Mouse (Mus musculus) thymus, postnatal 0 days (tissue): ENCODE results near the gene Nasp. TPM values are rescaled to one million over a fixed set of nuclear protein-coding genes. Genes with fewer than 3 reads are reported as not detected.
"Not testable (repeated sequence)": the region's sequence is repeated elsewhere in the genome, so short reads cannot be mapped to it uniquely, and the experiment has no call there.

Source experiments
- DNase-seq: peaks from one replicate; pipeline ENCODE4 v3.0.0-alpha.2; 2015; ENCODE audit warnings: low spot score
- polyA plus RNA-seq: library from polyadenylated mRNA; unstranded; fragments of >200 nt; fragmentation: Nextera tagmentation; extraction: Ambion mirVana; gene quantifications from 2 replicates; pipeline ENCODE4 v1.2.1, GENCODE M21; 2015

The Nasp gene
- 110 and 118 TPM in 2 replicates for polyA plus RNA-seq

DNA sequence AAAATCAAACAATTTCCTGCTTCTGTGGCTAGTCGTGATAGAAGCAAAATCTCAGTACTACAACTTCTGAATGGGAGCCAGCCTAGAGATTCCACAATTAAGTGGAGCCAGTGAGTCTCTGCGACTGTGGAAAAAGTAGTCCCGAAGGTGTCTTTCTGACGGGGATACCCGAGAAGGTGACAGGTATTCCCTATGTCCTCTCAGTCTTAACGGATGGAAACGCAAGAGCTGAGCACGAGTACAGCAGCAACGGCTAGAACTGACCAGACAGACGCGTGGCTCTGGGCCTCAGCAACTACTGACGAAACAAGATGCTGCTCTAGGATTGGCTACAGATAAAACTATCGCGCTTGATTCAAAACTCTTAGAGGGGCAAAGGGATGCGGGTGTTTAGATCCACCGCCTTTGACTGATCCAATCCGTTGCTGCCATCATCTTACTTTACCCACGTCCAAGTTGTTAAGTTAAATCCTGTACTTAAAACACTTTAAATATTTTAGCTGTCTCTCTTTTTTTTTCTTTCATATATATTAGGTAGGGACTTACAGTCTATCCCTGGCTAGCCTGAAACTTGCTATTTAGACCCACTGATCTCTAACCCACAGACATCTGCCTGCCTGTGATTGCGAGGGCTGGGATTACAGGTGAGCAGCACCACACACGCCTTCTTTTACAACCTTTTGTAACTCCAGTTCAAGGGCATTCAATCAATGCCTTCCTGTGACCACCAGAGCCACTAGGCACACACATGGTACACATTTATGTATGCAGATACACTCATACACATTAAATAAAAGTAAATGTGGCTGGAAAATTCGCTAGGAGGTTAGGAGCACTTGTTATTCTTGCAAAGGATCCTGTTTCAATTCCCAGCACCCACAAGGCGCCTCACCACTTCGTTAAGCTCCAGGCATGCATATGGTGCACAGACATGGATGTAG is at the start of gene Nasp:
TSS of gene Nasp (minus strand) at position 220 of the 941 bp plus-strand sequence.
- peak; percentile 89 for DNase-seq

DNA sequence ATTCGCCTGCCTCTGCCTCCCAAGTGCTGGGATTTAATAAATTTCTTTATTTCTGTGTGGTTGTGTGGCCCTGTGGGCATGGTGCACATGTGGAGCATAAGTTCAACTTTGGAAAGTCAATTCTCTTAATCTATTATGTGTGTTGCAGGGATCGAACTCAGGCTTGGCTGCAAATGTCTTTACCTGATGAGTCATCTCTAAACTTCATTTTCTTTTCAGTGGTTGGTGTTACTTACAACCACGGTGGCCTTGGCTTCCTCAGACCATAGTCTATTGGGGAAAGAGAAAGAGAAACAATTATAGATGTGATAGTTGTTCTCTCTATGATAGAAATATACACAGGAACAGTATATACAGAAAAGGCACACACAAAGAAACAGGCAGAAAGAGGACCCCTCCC is 48.3 kb upstream of the Nasp start:
- no peak for DNase-seq

DNA sequence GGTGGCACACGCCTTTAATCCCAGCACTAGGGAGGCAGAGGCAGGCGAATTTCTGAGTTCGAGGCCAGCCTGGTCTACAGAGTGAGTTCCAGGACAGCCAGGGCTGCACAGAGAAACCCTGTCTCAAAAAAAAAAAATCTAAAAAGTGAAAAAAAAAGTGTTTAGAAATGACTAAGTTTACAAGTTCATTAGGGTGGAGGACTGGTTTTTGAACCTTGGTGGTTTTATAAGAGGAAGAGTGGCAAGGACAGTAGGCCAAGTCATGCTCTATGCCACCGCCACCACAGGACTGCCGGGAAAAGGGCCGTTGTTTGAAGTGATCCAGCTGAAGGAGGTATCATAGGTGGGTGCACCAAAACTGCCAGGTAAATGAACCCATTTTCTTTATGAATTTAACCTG is 47.0 kb upstream of the Nasp start:
- not testable (repeated sequence) for DNase-seq

DNA sequence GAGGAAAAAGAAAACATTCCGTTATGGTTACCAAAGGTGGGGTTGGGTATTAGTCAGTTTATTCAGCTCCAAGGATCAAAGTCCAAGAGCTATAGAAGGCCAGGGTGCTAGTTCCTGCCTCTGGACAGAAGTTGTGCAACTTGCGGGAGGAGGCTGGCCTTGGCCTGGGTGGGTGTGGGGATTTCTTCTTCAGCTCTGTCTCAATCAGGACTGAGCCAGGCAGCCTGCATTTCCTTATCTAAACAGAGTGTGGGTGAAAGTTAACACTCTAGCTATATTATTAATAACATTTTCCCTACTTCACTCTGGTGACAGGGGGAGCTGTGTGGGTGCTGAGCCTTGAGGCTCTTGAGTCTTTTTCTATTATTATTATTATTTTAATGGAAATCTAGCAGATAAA is 45.0 kb upstream of the Nasp start:
- DNase-seq = no peak

DNA sequence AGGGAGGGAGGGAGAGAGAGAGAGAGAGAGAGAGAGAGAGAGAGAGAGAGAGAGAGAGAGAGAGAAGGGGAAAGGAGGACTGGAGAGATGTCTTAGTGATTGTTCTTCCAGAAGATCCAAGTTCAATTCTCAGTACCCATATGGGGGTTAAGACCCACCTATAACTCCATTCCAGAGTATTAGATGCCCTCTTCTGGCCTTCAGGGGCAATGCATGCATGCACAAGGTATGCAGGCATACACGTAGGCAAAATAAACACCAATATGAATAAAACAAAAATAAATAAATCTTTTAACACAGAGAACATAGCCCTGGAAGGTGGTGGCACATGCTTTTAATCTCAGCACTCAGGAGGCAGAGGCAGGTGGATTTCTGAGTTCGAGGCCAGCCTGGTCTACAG is 41.5 kb upstream of the Nasp start:
- no peak for DNase-seq

DNA sequence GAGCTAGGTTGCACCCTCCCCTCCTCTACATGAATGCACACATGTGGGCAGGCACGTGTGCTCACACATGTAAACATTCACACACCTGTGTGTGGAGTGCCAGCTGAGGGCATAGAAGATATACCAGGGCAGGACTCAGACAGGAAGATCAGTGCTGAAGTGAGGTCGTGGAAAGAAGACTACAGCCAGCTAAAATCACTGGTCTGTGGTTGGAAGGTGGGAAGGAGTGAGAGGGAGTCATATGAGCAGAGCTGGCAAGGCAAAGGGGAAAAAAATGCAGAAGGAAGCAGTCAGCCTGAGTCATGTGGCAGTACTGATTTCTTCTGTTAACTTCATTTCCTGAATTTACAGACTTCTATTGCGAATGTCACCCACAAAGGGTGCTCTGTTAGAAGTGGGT is 40.4 kb upstream of the Nasp start:
- DNase-seq = no peak

DNA sequence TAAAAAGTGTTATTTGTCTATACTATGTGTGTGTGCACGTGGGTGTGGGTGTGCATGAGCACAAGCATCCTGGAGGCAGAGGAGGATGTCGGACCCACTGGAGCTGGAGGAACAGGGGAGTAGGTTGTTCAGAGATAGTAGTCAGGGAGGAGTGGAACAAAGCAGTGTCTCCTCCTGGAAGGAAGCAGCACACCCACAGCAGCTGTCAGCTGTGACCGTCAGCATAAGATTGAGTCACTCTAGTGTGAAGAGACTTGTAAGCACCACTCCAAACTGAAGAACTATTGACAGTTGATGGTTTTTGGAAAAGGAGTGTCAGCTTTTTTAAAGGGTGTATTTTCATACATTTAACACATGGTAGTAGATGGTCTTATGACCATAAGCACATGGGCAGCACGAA is 38.9 kb upstream of the Nasp start:
- no peak for DNase-seq

DNA sequence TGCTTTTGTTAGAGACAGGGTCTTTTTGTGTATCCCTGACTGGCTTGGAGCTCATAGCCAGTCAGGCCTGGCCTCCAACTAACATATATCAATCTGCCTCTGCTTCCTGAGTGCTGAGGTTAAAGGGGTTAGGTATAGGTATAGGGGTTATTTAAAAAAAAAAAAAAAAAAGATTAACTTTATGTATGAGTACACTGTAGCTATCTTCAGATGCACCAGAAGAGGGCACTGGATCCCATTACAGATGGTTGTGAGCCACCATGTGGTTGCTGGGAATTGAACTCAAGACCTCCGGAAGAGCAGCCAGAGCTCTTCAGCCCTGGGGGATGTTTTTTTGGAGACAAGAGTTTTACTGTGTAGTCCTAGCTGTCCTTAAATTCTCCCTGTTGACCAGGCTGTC is 34.3 kb upstream of the Nasp start:
- DNase-seq = no peak

DNA sequence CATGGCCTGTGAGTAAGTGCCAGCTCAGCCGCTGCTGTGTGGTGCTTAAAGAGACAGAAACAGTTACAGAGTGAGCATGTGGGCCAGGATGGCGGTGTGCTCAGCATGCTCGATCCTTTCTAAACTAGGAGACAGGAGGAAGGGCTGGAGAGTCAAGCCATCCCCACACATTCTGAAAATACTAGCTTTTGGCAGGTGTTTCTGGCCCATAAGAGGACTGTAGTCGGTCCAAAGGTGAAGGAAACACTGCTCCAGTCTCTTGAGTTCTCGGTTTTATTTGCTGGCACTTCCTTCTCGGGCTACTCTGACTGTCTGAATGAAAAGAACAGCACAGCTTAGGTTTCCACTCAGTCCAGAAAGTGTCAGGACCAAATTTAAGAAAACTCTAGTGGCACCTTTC is 33.1 kb upstream of the Nasp start:
- no peak for DNase-seq

DNA sequence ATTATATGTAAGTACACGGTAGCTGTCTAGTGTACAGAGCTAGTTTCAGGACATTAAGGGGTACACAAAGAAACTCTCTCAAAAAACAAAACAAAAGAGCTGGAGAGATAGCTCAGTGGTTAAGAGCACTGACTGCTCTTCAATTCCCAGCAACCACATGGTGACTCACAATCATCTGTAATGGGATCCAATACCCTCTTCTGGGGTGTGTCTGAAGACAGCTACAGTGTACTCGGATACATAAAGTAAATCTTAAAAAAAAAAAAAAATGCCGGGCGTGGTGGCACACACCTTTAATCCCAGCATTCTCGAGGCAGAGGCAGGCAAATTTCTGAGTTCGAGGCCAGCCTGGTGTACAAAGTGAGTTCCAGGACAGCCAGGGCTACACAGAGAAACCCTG is 32.2 kb upstream of the Nasp start:
- DNase-seq = not testable (repeated sequence)

DNA sequence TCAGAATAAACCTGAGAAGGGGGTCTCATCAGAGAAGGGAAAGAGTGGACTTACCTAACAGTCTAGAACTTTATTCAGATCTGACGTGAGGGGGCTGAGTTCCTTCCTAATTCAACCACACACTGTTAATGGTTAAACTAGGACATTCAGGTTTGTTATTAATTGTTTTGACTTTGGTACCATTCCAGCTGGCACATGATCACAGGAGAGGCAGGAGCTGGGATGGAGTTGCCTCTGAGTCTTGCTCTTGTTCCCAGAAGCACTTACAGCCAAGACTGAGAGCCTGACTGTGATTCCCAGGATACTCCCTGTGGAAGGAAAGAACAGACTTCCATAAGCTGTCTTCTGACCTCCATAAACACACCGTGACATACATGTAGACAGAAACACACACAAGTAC is 31.7 kb upstream of the Nasp start:
- no peak for DNase-seq

DNA sequence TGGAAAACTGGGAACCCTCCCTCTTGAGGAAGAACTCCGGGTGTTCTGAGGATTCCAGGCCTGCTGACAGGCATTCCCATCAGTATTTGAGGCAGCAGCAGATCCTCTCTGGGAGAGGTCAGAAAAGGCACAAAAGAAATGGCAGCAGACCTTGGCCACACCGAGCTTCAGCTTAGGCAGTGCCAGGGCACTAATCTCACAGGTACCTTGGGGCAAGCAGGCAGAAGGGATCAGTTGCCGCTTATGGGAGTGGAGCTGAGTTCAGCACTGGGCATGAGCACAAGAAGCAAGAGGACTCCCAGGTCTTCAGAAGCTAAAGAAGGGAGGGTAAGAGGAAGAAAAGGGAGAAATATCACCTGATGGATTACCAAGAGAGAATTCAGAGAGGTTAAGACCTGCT is 30.2 kb upstream of the Nasp start:
- DNase-seq = no peak

DNA sequence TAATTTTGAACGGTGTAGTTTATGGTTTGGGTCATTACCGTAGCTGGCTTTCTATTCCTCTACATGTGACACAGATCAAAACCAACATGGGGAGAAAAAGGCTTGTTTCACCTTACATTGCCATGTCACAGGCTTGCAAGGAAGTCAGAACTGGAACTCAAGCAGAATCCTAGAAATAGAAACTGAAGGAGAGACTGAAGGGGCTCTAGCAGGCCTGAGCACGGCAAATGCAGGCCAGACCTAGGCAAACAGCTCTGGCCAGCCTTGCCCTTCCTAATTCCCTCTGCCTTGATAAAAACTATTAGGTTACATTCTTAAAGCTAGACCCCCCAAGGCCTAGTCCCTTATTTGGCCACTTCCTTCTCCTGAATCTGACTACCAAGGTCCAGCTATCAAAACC is 27.9 kb upstream of the Nasp start:
- DNase-seq = no peak

DNA sequence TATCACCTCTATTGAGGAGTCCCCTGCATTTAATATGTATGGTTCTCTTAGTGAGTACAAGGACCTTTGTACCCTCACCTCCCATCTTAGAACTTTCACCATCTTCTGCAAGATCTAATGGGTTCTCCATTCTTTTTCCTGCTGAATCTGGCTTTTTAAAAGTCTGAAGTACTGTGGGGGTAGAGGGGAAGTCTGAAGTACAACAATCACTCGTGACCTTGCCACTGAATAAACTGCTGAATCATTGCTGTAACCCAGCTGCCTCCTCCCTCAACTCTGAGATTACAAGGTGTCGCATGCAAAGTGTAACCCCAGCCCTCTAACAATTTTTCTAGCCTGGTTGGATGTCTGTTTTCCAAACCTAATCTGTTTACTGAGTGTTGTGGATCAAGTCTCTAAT is 27.4 kb upstream of the Nasp start:
- no peak for DNase-seq

DNA sequence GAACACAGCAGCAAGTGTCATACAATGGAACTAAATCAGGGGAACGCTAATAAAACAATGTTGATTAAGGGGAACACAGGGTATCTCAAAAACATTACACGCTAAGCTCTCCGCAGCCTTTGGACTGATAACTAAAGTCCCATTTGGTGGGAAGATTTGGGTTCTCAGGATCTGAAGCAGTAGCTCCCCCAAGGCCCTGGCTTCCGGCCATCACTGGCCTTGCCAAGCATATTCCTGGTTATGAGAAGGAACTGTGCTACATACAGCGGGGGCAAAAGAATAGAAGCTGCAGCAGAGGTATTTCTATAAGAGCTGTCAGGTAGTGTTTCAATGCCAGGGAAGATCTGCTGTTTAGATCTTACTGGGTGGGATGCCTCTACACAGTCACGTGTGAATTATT is 25.5 kb upstream of the Nasp start:
- no peak for DNase-seq

DNA sequence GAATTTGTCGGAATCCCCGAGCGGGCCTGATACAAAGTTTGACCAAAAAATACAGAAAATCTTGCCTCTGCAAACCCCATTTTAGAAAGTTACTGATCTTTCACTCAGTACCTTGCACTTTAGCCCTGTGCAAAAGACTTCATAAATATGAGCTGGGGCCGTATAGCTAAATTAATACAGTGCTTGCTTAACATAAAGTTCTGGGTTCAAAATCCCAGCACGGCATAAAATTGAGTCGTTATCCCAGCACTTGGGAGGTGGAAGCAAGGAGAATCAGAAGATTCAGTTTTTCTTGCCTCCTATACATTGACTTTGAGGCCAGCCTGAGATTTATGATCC is 24.0 kb upstream of the Nasp start:
- DNase-seq = no peak

DNA sequence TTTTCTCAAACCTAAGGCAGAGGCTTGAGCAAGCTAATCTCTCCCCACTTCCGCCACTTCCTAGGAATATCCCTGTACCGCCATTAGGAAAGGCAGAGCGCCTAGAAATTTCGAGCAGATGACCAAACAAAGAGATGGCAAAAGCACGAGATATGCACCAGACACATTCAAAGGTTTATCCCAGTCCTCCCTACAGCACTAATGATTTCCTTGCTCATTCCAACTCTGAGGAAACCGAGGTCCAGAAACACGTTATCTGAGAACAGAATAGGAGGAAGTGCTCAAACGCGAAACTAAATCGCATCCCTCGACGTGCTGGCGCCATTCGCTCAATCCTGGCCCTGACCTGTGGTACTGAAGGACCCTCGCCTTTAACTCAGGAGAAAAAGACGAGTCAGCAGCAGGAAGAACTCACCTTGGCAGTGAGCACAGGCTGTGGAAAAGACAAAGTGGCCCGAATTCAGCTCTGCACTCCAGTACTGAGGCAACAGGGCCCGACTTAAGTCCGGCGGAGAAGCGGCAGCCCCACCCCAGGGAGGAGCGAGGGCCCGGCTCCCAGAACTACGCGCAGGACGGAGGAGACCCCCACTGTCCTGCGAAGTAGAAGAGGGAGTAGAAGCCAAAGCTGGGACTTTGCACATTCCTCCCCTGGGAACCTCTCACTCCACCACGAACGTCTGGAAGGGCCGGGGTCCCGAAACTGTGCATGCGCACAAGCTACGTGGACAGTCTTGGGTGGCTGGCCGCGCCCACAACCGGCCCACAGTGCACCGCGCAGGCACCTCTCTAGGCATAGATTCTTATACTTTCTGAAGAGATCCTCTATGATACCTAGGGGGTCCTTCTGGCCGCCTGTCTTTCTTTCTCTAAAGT is 23.4 kb upstream of the Nasp start, which contains the start of gene Akr1a1:
TSS of gene Akr1a1 (minus strand) at position 757 of the 873 bp plus-strand sequence.
- peak; percentile 89 for DNase-seq

DNA sequence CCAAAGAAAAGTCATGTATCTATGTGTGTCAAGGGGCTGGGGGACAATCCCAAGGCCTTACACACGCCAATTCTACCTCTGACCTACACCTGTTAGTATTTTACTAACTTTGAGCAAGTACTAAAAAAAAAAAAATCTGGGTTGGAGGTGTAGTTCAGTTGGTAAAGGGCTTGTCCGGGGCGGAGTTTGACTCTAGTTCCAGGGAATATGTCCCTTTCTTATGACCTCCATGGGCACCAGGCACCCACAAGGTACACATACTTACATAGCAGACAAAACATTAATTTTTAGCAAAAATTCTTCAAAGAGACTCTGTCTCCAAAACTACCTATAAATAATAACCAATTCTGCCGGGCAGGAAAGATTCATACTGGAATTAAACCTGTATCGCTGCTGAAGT is 22.6 kb upstream of the Nasp start:
- no peak for DNase-seq

DNA sequence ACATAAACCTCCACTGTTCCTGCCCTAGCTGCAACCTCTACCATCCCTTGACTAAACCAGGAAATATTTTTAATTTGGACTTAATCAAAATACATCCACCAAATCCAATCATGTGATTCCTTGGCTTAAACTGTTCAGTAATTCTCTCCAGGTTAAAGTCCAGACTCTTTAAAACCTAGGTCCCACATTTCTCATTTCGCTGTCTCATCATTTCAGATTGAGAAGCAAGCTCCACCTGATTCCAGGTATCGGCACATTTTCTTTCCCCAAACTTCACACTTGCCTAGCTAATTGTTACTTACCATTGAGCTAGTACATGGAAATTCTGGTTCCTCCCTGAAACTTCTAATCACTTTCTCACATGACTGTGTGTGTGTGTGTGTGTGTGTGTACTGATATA is 21.7 kb upstream of the Nasp start:
- DNase-seq = no peak

DNA sequence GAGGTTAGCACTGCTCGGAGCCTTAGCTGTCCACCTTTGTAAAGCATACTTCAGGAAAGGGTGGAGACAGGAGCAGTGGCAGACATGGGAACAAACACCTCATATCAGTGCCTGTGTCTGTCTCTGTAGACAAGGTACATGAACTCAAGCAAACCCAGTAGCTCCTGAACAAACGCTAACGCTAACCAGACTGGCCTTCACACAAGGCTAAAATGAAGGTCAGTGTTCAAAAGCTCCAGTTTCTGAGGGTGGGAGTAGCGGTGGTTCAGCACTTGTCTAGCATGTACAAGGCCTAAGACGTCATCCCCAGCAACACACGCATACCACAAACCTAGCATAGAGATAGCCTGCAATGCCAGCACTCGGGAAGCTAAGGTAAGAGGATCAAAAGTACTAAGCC is 17.9 kb upstream of the Nasp start:
- DNase-seq = no peak

DNA sequence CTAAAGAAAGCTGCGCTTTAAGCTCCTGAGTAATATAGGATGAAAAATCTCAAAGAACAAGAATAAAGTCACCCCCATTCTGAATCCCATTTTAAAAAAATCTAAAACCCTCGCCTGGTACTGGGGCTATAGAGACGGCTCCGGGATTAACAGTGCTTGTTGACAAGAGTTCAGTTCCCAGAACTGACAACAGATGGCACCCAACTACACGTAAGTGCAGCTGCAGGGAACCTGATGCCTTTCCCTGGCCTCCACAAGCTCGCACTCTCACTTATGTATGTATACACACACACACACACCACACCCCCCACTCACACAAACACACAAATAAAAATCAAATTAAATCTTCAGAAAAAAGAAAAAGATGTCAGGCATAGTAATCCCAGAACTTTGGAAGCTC is 16.6 kb upstream of the Nasp start:
- peak; percentile 35 for DNase-seq

DNA sequence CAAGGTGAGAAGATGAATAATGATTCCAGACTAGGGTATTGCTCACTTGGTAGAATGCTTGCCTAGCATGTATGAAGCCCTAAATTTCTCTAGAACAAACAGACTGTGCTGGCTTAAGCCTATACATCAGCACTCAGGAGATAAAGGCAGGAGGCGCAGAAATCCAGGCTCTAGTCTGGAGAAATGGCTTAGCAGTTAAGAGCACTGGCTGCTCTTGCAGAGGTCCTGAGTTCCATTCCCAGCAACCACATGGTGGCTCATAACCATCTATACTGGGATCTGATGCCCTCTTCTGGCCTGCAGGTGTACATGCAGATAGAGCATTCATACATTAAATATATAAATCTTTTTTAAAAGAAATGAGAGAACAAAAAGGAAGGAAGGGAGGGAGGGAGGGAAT is 14.3 kb upstream of the Nasp start:
- no peak for DNase-seq
